Mouse (Mus musculus) layer of hippocampus, adult 11-12 months (tissue): ENCODE measurements around the gene Rrm2.
"Not testable (repeated sequence)": the region's sequence is repeated elsewhere in the genome, so short reads cannot be mapped to it uniquely, and the experiment has no call there.

Source experiments
- DNase-seq: peaks from one replicate; pipeline ENCODE4 v3.0.0; 2022; ENCODE audit warnings: low spot score

Gene Rrm2

GRCm38 (mm10) chr12:24707954-24708823, at the start of gene Rrm2:
Gene Rrm2, plus strand, starts transcription at chr12:24708241.
- peak; percentile 90 for DNase-seq

DNA sequence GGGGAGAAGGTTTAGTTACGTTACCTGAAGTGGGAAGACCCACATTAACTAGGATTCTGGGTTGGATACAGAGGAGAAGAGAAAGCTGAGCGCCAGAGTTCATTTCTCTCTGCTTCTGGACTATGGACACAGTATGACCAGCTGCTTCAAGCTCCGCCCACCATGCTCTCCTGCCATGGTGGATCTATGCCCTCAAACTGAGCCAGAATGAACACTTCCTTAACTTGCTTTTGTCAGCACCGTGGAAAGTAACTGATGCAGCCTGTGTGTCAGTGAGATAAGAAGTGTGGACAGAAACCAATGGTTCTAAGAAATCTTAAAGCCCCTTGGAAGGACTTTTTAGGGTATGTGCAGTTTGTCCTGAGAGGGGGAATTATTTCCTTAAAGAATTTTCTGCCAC, 49.0 kb upstream of the Rrm2 start:
- no peak for DNase-seq

- no peak for DNase-seq
Measured at GRCm38 (mm10) chr12:24659923-24660322, 48.1 kb upstream of the Rrm2 start.

GRCm38 (mm10) chr12:24661100-24661499, 46.9 kb upstream of the Rrm2 start:
- DNase-seq = no peak

DNA sequence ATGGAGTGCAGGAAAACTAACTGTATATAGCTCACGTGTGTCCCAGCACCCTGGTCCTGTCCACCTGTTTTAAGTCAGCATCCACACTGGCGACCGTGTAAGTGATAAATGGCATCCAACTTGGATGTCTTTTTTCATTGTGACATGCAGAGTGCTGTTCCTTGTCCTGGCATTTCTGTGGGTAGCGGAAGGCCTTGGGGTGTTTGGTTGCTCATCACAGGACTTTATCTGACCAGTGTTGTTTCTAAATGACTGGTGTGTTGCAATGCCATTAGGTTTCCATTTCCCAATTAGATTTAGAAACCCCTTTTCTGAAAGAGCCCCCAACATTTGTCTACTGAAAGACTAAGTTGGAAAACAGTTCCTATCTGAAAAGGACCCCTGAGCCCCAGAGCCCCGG, 45.9 kb upstream of the Rrm2 start:
- no peak for DNase-seq

- DNase-seq = peak; percentile 32
Measured at GRCm38 (mm10) chr12:24680096-24680491, 27.9 kb upstream of the Rrm2 start.

GRCm38 (mm10) chr12:24680492-24681285, 27.4 kb upstream of the Rrm2 start:
- DNase-seq = peak; percentile 35

GRCm38 (mm10) chr12:24681286-24682023, 26.6 kb upstream of the Rrm2 start, which contains the start of gene Cys1:
Gene Cys1, minus strand, starts transcription at chr12:24681813.
- no peak for DNase-seq

GRCm38 (mm10) chr12:24682563-24682962, 25.5 kb upstream of the Rrm2 start:
- DNase-seq = peak; percentile 32

DNA sequence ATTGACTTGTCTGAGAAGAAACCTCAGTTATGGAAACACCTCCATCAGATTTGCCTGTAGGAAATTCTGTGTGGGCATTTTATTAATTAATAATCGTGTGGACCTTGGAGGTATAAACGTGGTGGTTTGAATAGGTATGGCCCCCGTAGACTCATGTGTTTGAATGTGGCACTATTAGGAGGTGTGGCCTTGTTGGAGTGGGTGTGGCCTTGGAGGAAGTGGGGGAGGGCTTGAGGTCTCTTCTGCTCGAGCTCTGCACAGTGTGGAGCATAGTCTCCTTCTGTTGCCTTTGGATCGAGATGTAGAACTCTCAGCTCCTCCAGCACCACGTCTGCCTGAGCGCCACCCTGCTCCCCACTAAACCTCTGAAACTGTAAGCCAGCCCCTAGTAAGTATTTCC, 24.6 kb upstream of the Rrm2 start:
- no peak for DNase-seq

- DNase-seq = no peak
Measured at GRCm38 (mm10) chr12:24686038-24686695, 21.9 kb upstream of the Rrm2 start.

- DNase-seq = no peak
Measured at GRCm38 (mm10) chr12:24686696-24687346, 21.2 kb upstream of the Rrm2 start.

DNA sequence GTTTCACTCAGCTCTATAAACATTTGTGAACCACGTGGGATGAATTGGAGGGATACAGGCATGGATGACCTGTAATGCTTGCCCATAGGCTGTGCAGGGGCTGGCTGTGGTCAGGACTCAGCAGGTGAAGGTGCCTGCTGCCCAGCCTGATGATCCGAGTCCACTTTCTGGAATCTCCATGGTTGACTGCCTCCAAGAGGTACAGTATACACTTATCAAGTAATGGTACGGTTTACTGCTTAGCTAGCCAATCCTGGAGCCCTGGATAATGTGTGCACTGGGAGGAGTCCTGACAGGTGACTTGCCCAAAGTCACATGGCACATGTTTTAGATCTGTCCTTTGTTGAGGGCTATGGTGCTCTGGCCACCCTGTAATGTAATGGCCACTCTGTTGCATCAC, 17.7 kb upstream of the Rrm2 start:
- no peak for DNase-seq

DNA sequence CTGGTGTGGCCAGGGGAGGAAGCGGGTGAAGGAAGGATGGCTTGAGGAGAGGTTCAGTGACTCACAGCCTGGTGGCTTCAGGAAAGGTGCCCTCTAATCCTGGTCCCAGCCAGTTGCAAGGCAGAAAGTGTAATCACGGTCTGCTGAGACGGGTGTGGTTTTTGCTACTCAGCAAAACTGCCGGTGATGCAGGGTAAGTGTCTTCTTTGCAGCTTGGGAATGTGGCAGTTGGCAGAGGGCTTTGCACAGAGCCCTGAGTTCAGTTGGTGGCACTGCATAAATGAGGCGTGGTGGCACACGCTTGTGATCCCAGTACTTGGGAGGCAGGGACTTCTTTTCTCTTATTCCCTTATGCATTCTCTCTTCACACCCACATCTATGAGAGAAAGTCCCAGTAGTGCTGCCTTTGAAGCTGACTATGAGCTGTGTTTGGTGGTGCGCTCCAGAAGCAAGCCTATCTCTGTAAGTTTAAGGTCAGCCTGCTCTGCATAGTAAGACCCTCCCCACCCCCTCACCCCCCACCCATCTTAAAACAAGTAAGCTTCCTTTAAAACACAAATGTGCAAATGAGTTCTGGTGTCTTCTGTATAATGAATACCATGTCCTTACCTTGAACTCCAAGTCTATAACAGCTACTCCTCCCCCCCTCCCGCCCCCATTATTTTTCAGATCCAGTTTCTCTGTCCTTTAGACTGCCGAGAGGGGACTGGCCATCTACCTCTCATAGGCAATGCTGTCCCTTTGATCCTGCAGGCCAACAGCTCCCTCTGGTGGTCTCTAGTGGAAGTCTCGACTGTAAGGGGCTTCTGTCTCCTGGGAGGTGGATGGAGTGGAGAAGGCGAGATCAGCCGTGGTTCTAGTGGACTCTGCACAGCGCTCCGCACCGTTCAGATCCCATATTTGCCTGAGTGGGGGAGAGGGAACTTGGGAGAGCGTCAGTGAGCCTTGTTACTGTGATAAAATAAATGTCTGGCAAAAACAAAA, 11.2 kb upstream of the Rrm2 start:
- peak; percentile 90 for DNase-seq

DNA sequence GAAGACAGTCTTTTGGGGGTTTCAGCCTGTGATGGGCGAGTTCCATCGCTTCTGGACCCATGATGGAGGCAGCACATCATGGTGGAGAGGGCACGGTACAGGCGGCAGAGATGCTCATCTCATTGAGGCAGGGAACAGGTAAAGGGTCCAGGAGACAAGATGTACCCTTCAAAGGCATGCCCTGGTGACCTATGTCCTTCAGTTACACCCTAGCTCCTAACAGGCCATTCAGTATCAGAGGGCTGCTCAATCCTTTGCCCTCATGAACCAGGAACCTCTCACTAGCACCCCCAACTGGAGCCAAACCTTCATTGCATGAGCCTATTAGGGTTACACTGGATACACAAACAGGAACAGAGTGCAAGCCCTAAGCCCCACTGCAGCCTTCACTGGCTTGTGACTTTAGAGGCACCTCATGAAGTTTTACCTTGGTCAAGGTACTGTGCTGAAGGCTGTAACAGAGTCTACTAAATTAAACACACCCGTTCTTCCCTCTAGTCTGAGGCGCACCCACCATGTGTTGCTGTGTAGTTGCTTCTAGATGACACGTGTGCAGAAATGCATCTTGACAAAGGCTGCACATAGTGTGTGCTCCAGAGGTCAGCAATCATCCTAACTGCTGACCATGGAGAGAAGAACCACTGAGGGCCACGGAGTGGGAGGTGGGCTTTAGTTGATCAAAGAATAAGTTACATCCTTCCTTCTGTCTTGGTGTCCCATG, 10.4 kb upstream of the Rrm2 start:
- no peak for DNase-seq

GRCm38 (mm10) chr12:24698514-24698913, 9.5 kb upstream of the Rrm2 start:
- DNase-seq = no peak

GRCm38 (mm10) chr12:24699578-24699977, 8.5 kb upstream of the Rrm2 start:
- no peak for DNase-seq

DNA sequence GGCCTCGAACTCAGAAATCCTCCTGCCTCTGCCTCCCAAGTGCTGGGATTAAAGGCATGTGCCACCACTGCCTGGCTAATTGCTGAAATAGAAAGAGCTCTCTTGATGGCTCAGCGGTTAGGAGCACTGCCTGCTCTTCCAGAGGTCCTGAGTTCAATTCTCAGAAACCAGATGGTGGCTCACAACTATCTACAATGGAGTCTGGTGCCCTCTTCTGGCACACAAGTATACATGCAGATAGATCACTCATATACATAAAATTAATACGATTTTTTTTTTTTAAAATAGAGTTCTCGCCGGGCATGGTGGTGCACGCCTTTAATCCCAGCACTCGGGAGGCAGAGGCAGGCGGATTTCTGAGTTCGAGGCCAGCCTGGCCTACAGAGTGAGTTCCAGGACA, 6.4 kb upstream of the Rrm2 start:
- not testable (repeated sequence) for DNase-seq

DNA sequence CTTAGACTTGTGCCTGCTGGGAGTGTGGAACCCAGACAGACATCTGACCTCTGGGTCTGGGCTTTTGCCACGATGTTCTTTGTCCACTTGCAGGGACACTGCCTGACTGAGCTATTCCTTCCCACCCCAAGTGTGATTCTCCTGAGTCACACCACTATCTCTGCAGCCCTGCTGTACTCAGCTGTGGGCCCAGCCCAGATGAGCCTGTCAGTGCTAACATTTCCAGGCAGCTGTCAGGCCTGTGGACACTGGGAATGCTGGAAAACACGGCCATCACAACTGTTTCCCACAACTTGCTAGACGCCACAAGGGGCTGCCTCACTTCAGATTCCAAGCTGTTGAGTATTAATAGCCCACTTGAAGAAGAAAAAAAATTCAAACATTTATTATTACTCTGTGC, 5.0 kb upstream of the Rrm2 start:
- no peak for DNase-seq
